Mouse (Mus musculus): ENCODE measurements around the gene Eef1a2. TPM values are rescaled to one million over a fixed set of nuclear protein-coding genes. Genes with fewer than 3 reads are reported as not detected.
"Not testable (repeated sequence)": the region's sequence is repeated elsewhere in the genome, so short reads cannot be mapped to it uniquely, and the experiment has no call there.

The Eef1a2 gene
- polyA plus RNA-seq, 1 experiment from 2014 or later, result 0.32 TPM

DNA sequence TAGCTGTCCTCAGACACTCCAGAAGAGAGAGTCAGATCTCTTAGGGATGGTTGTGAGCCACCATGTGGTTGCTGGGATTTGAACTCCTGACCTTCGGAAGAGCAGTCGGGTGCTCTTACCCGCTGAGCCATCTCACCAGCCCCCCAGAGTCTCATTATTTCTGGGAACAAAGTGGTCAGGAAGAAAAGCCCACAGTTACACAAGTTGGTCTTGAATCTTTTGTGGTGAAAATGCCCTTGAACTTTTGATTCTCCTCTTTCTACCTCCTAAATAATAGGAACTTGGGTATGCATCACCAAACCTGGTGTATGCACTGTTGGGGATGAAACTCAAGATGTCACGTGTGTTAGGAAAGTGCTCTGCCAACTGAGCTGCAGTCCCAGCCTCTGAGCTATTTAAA, 35.1 kb upstream of the Eef1a2 start:
- ATAC-seq (replicated peaks; ENCODE audit: low FRiP score, low TSS enrichment, low read depth) (no peak), DNase-seq (ENCODE audit: low spot score) (no peak)
- peaks cover 8% of the 10 kb centered on the region for H3K4me1 ChIP-seq (replicated peaks; ENCODE audit: control insufficient read depth, insufficient read depth, low read length)
- H3K4me2 ChIP-seq (ENCODE audit: low read length), result no peak overlapping the region
- no peaks in the 10 kb centered on the region for H3K27me3 ChIP-seq (replicated peaks; ENCODE audit: control insufficient read depth, insufficient read depth, low read length)
- no peak overlapping the region for H3K27ac ChIP-seq (ENCODE audit: low read depth)
- H3K9me3 ChIP-seq (ENCODE audit: control insufficient read depth, low read length), result no peaks in the 10 kb centered on the region
- H3K9ac ChIP-seq (ENCODE audit: low read length), result no peak overlapping the region
- WGBS, result 63% methylated on average over 4 of the region's 4 CpGs
- no peak overlapping the region for H3K4me3 ChIP-seq (ENCODE audit: low read depth, low read length)
- peaks cover 9% of the 10 kb centered on the region for H3K36me3 ChIP-seq (ENCODE audit: control insufficient read depth, insufficient read depth, low read length)

DNA sequence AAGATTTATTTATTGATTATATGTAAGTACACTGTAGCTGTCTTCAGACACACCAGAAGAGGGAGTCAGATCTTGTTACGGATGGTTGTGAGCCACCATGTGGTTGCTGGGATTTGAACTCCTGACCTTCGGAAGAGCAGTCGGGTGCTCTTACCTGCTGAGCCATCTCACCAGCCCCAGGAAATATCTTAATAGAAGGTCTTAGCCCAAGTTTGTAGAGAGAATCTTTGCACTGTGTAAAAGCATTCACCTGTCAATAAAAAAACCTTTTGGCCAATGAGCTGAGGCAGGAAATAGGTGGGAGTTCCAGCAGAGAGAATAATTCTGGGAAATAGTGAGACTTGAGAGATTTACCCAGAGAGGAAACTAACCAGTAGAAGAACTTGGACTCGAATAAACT, 34.6 kb upstream of the Eef1a2 start:
- not testable (repeated sequence) for H3K9me3 ChIP-seq (ENCODE audit: control insufficient read depth, low read length); H3K27me3 ChIP-seq (replicated peaks; ENCODE audit: control insufficient read depth, insufficient read depth, low read length); H3K9ac ChIP-seq (ENCODE audit: low read length); H3K36me3 ChIP-seq (ENCODE audit: control insufficient read depth, insufficient read depth, low read length); H3K4me1 ChIP-seq (replicated peaks; ENCODE audit: control insufficient read depth, insufficient read depth, low read length); H3K27ac ChIP-seq (ENCODE audit: low read depth); H3K4me2 ChIP-seq (ENCODE audit: low read length); ATAC-seq (replicated peaks; ENCODE audit: low FRiP score, low TSS enrichment, low read depth); H3K4me3 ChIP-seq (ENCODE audit: low read depth, low read length); DNase-seq (ENCODE audit: low spot score)
- 71% methylated on average over 4 of the region's 4 CpGs for WGBS

DNA sequence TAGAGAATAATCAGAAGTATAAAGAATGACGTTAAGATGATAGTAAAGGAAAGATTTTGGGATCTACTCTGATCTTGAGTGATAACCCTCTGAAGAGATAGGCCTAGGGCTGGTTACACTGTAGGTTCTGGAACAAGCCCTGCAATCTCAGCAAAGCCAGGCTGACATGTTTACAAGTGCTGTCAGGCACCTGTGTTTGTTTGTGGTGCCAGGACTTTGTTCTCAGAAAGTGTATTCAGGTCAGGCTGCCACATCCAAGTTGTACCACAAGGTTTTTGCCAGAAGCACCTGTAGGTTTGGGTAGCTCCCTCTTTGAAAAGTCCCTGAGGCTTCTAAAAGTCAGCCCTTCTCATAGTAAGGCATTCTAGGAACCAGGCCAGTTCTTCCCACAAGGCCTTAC, 32.5 kb upstream of the Eef1a2 start:
- H3K36me3 ChIP-seq (ENCODE audit: control insufficient read depth, insufficient read depth, low read length), result peaks cover 9% of the 10 kb centered on the region
- H3K9me3 ChIP-seq (ENCODE audit: control insufficient read depth, low read length), result no peaks in the 10 kb centered on the region
- DNase-seq (ENCODE audit: low spot score), result no peak
- no peak for ATAC-seq (replicated peaks; ENCODE audit: low FRiP score, low TSS enrichment, low read depth)
- no peak overlapping the region for H3K9ac ChIP-seq (ENCODE audit: low read length)
- no peak overlapping the region for H3K27ac ChIP-seq (ENCODE audit: low read depth)
- H3K4me3 ChIP-seq (ENCODE audit: low read depth, low read length), result no peak overlapping the region
- H3K4me2 ChIP-seq (ENCODE audit: low read length), result no peak overlapping the region
- no peaks in the 10 kb centered on the region for H3K27me3 ChIP-seq (replicated peaks; ENCODE audit: control insufficient read depth, insufficient read depth, low read length)
- H3K4me1 ChIP-seq (replicated peaks; ENCODE audit: control insufficient read depth, insufficient read depth, low read length), result peaks cover 8% of the 10 kb centered on the region
- WGBS, result 94% methylated on average over 1 of the region's 1 CpGs

DNA sequence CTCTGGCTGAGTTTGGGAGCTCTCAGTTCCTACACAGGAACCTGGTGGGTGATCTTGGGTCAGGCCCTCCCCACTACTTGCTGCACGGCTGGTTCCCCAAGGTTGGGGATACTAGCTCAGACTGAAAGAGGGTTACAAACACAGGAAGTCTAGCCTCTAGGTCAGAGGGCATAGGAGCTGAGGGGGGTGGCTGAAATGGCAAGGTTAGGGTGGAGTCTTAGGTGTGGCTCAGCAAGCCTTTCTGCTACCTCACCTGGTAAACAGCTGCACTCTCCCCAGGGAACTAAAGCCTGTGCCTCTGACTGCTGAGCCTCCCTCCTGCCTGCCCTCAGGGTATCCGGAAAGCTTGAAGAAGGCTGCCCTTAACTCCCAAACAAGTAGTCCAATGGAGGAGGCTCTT, 31.9 kb upstream of the Eef1a2 start:
- peaks cover 9% of the 10 kb centered on the region for H3K36me3 ChIP-seq (ENCODE audit: control insufficient read depth, insufficient read depth, low read length)
- H3K9me3 ChIP-seq (ENCODE audit: control insufficient read depth, low read length), result no peaks in the 10 kb centered on the region
- H3K27ac ChIP-seq (ENCODE audit: low read depth), result peak overlapping the region; percentile 43; the same call in 1 of the 2 replicates
- DNase-seq (ENCODE audit: low spot score) (no peak), ATAC-seq (replicated peaks; ENCODE audit: low FRiP score, low TSS enrichment, low read depth) (no peak)
- H3K4me3 ChIP-seq (ENCODE audit: low read depth, low read length), result no peak overlapping the region
- H3K9ac ChIP-seq (ENCODE audit: low read length), result 0 out of 2 replicates have a peak overlapping the region, but pooled peaks have one; percentile 5
- peak overlapping the region; percentile 93 for H3K4me2 ChIP-seq (ENCODE audit: low read length)
- no peaks in the 10 kb centered on the region for H3K27me3 ChIP-seq (replicated peaks; ENCODE audit: control insufficient read depth, insufficient read depth, low read length)
- peaks cover 8% of the 10 kb centered on the region for H3K4me1 ChIP-seq (replicated peaks; ENCODE audit: control insufficient read depth, insufficient read depth, low read length)
- 52% methylated on average over 2 of the region's 2 CpGs for WGBS

DNA sequence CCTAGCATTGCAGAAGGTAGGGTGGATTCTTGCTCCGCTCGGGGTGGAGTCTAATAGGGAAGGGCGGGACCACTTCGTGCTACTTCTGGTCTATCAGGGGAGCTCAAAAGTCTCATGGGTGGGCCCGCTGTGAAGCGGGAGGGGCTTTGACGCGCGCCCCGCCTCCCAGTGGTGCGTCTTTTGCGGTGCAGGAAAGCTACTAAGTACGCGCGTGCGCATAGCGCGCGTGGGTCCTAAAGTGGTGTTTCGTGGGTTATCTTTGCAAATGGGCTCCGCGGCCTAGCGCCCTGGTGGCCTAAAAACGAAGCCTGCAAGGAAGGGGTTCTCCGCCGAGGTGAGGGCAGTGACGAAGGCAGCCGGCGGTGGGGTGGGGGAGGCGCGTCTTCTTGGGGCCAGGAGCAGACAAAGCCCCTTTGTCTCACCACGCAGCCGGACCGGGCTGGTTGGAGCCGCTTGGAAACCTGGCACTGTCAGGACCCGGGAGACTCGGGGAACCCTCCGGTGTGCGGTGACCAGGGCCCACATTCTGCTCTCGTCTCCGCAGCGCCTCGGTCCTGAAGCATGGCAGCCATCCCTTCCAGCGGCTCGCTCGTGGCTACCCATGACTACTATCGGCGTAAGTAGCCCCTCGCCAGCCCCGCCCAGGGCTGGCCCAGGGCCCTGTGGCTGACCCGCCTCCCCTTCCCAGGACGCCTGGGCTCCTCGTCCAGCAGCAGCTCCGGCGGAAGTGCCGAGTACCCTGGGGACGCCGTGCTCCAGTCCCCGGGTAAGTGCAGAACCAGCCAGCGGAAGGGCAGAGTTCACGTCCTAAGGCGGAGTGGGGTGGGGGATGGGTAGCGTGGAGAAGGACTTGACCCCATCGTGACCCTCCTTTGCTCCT, 30.5 kb upstream of the Eef1a2 start, which contains the start of gene Ppdpf:
Ppdpf (plus strand) TSS at position 127 of the 880 bp plus-strand sequence.
- no peaks in the 10 kb centered on the region for H3K9me3 ChIP-seq (ENCODE audit: control insufficient read depth, low read length)
- peak within 1 kb of the TSS; percentile 69 for H3K4me3 ChIP-seq (ENCODE audit: low read depth, low read length)
- ATAC-seq (replicated peaks; ENCODE audit: low FRiP score, low TSS enrichment, low read depth), result peak; percentile 93
- H3K9ac ChIP-seq (ENCODE audit: low read length), result peak within 1 kb of the TSS; percentile 93
- H3K27ac ChIP-seq (ENCODE audit: low read depth), result peak within 1 kb of the TSS; percentile 95
- no peaks in the 10 kb centered on the region for H3K27me3 ChIP-seq (replicated peaks; ENCODE audit: control insufficient read depth, insufficient read depth, low read length)
- peaks cover 8% of the 10 kb centered on the region for H3K4me1 ChIP-seq (replicated peaks; ENCODE audit: control insufficient read depth, insufficient read depth, low read length)
- DNase-seq (ENCODE audit: low spot score), result peak; percentile 93
- WGBS, result under 1% methylated on average over 58 of the region's 64 CpGs
- H3K36me3 ChIP-seq (ENCODE audit: control insufficient read depth, insufficient read depth, low read length), result peaks cover 9% of the 10 kb centered on the region
- peak within 1 kb of the TSS; percentile 93 for H3K4me2 ChIP-seq (ENCODE audit: low read length)

DNA sequence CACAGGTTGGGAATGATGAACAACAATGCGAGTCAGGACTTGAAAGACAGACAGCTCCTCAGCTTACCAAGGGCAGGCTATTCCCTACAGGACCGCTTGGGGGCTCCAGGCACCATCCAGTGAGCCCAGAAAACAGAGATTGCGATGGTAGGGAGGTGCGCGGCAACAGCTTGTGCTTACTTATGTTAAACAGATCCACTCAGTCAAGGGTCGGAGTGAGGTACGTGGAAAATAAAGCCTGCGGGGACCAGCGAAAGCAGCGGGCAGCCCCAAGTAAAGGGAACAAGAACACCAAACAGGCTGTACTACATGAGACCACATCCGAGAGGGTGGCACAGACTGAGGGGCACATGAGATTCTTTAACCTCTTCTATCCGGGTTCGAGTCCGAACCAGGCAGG, 29.8 kb upstream of the Eef1a2 start:
- Histone ChIP-seq H3K9ac (ENCODE audit: low read length) (peak overlapping the region; percentile 93), H3K9me3 (ENCODE audit: control insufficient read depth, low read length) (no peaks in the 10 kb centered on the region), H3K4me2 (ENCODE audit: low read length) (peak overlapping the region; percentile 93)

DNA sequence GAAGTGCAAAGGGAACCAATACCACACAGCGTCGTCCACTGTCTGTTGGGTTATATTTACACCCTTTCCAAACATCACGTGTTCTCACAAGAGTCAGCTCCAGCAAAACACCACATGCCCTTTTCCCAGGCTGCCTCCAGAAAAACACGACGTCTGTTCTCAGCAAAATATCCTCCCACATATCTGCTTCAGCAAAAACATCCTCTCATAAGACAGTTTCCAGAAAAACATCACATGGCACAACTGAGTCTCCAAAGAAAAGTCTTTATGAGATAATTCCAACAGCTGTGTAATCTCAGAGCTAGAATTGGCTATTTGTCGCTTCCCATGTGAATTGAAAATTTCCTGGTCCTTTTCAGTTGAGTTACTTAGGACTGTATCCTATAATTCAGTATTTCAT, 24.1 kb upstream of the Eef1a2 start:
- Histone ChIP-seq H3K4me3 (ENCODE audit: low read depth, low read length) (no peak overlapping the region), H3K9me3 (ENCODE audit: control insufficient read depth, low read length) (no peaks in the 10 kb centered on the region), H3K4me1 (replicated peaks; ENCODE audit: control insufficient read depth, insufficient read depth, low read length) (no peaks in the 10 kb centered on the region), H3K4me2 (ENCODE audit: low read length) (no peak overlapping the region), H3K27me3 (replicated peaks; ENCODE audit: control insufficient read depth, insufficient read depth, low read length) (no peaks in the 10 kb centered on the region), H3K27ac (ENCODE audit: low read depth) (no peak overlapping the region), H3K9ac (ENCODE audit: low read length) (no peak overlapping the region), H3K36me3 (ENCODE audit: control insufficient read depth, insufficient read depth, low read length) (no peaks in the 10 kb centered on the region)
- WGBS, result 71% methylated on average over 6 of the region's 6 CpGs
- DNase-seq (ENCODE audit: low spot score) (no peak), ATAC-seq (replicated peaks; ENCODE audit: low FRiP score, low TSS enrichment, low read depth) (no peak)

More for the DNA sequence above, 29.8 kb upstream of the Eef1a2 start:
- Histone ChIP-seq H3K27me3 (replicated peaks; ENCODE audit: control insufficient read depth, insufficient read depth, low read length) (no peaks in the 10 kb centered on the region), H3K4me3 (ENCODE audit: low read depth, low read length) (peak overlapping the region; percentile 69), H3K27ac (ENCODE audit: low read depth) (peak overlapping the region; percentile 95), H3K36me3 (ENCODE audit: control insufficient read depth, insufficient read depth, low read length) (peaks cover 9% of the 10 kb centered on the region), H3K4me1 (replicated peaks; ENCODE audit: control insufficient read depth, insufficient read depth, low read length) (peaks cover 8% of the 10 kb centered on the region)
- DNase-seq (ENCODE audit: low spot score), result no peak
- peak; percentile 73 for ATAC-seq (replicated peaks; ENCODE audit: low FRiP score, low TSS enrichment, low read depth)
- 0% methylated on average over 14 of the region's 14 CpGs for WGBS

DNA sequence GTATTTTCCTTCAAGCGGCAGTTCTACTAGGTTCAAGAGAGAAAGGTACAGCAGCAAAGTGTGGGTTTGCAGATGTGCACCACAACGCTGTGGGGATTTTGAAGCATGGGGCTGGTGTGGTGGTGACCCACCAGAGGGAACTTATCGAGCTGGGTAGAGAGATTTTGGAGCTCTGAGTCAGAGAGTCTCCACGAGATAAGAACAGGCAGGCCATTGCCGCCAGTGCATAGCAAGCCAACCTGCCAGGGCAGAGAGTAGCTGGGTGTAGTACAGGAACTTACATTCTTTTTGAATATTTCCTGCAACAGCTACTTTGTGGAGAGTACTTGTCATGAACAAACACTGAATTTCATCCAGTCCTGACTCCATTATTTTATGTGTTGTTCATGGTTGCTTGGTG, 21.7 kb upstream of the Eef1a2 start:
- Histone ChIP-seq H3K4me2 (ENCODE audit: low read length) (no peak overlapping the region), H3K27me3 (replicated peaks; ENCODE audit: control insufficient read depth, insufficient read depth, low read length) (no peaks in the 10 kb centered on the region), H3K36me3 (ENCODE audit: control insufficient read depth, insufficient read depth, low read length) (no peaks in the 10 kb centered on the region), H3K9ac (ENCODE audit: low read length) (no peak overlapping the region), H3K27ac (ENCODE audit: low read depth) (no peak overlapping the region), H3K4me1 (replicated peaks; ENCODE audit: control insufficient read depth, insufficient read depth, low read length) (no peaks in the 10 kb centered on the region), H3K9me3 (ENCODE audit: control insufficient read depth, low read length) (no peaks in the 10 kb centered on the region), H3K4me3 (ENCODE audit: low read depth, low read length) (no peak overlapping the region)
- ATAC-seq (replicated peaks; ENCODE audit: low FRiP score, low TSS enrichment, low read depth) (no peak), DNase-seq (ENCODE audit: low spot score) (no peak)
- 85% methylated on average over 5 of the region's 5 CpGs for WGBS

DNA sequence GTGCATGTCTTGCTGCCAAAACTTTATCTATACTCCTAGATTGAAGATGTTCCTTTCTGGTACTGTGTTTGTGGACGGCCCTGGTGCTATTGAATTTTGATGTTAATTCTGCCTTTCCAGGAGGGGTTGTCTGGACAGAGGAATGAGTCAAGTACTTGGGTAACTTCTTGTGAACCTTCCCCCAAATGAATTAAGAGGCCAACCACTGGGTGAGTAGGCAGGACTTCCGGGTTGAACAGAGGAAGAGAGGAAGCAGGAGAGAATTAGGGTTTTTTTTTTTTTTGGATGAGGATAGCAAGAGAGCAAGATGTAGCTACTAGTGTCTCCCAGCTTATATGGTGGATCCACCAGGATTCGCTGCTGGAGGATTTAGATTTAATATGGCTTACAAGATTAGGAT, 21.2 kb upstream of the Eef1a2 start:
- Histone ChIP-seq H3K4me2 (ENCODE audit: low read length) (no peak overlapping the region), H3K36me3 (ENCODE audit: control insufficient read depth, insufficient read depth, low read length) (no peaks in the 10 kb centered on the region), H3K27me3 (replicated peaks; ENCODE audit: control insufficient read depth, insufficient read depth, low read length) (no peaks in the 10 kb centered on the region), H3K27ac (ENCODE audit: low read depth) (no peak overlapping the region), H3K9ac (ENCODE audit: low read length) (no peak overlapping the region), H3K9me3 (ENCODE audit: control insufficient read depth, low read length) (no peaks in the 10 kb centered on the region), H3K4me3 (ENCODE audit: low read depth, low read length) (no peak overlapping the region), H3K4me1 (replicated peaks; ENCODE audit: control insufficient read depth, insufficient read depth, low read length) (no peaks in the 10 kb centered on the region)
- DNase-seq (ENCODE audit: low spot score) (no peak), ATAC-seq (replicated peaks; ENCODE audit: low FRiP score, low TSS enrichment, low read depth) (no peak)
- 86% methylated on average over 3 of the region's 3 CpGs for WGBS
